Mouse (Mus musculus) T-helper 2 cell (primary cell): ENCODE results near the gene Igfn1.

Experiments
- in situ Hi-C: fragments of 300-600 bp; cut with MboI, MseI; formaldehyde crosslinking; loops from one replicate; pipeline ENCODE4 v1.15.1; 2025; ENCODE audit warnings: high pct_unique_total_duplicates

The Igfn1 gene

GRCm38 (mm10) chr1:136006292-136006748 lies at the start of gene Igfn1:
Gene Igfn1 (minus strand): TSS chr1:136006342.
- in situ Hi-C loops, result loop anchor here (10.0 kb wide), 1 partner anchor 272 kb away; no protein-coding TSS in a partner anchor

GRCm38 (mm10) chr1:136055771-136056170 lies 49.6 kb upstream of the Igfn1 start:
- in situ Hi-C loops, result no loop called here

GRCm38 (mm10) chr1:136052547-136052946 lies 46.4 kb upstream of the Igfn1 start, which contains the start of gene Cacna1s:
Gene Cacna1s (plus strand): TSS chr1:136052750.
- in situ Hi-C loops, result no loop called here

- in situ Hi-C loops, result no loop called here
Observed at GRCm38 (mm10) chr1:136051465-136051864, 45.3 kb upstream of the Igfn1 start.

- in situ Hi-C loops, result no loop called here
Observed at GRCm38 (mm10) chr1:136051013-136051315, 44.8 kb upstream of the Igfn1 start.

- in situ Hi-C loops, result no loop called here
Observed at GRCm38 (mm10) chr1:136050312-136051012, 44.3 kb upstream of the Igfn1 start, which contains the start of gene Ascl5. Gene Ascl5 (plus strand): TSS chr1:136050804.

GRCm38 (mm10) chr1:136047894-136048293 lies 41.8 kb upstream of the Igfn1 start:
- in situ Hi-C loops, result loop anchor here (5.0 to 10.0 kb wide), 2 partner anchors 57 to 419 kb away; partner anchors contain the start of gene Kif14

GRCm38 (mm10) chr1:136047432-136047831 lies 41.3 kb upstream of the Igfn1 start:
- in situ Hi-C loops, result loop anchor here (5.0 to 10.0 kb wide), 2 partner anchors 57 to 420 kb away; partner anchors contain the start of gene Kif14

GRCm38 (mm10) chr1:136045774-136046173 lies 39.6 kb upstream of the Igfn1 start:
- in situ Hi-C loops, result loop anchor here (5.0 to 10.0 kb wide), 2 partner anchors 59 to 422 kb away; partner anchors contain the start of gene Kif14

GRCm38 (mm10) chr1:136040874-136041273 lies 34.7 kb upstream of the Igfn1 start:
- in situ Hi-C loops, result loop anchor here (10.0 kb wide), 1 partner anchor 64 kb away; no protein-coding TSS in a partner anchor

GRCm38 (mm10) chr1:136040452-136040851 lies 34.3 kb upstream of the Igfn1 start:
- in situ Hi-C loops, result loop anchor here (10.0 kb wide), 1 partner anchor 64 kb away; no protein-coding TSS in a partner anchor

- in situ Hi-C loops, result no loop called here
Observed at GRCm38 (mm10) chr1:136038746-136039538, 32.8 kb upstream of the Igfn1 start.

GRCm38 (mm10) chr1:136032961-136033360 lies 26.8 kb upstream of the Igfn1 start:
- in situ Hi-C loops, result no loop called here

GRCm38 (mm10) chr1:136031697-136032096 lies 25.6 kb upstream of the Igfn1 start:
- in situ Hi-C loops, result no loop called here

GRCm38 (mm10) chr1:136030201-136030600 lies 24.1 kb upstream of the Igfn1 start:
- in situ Hi-C loops, result no loop called here

- in situ Hi-C loops, result no loop called here
Observed at GRCm38 (mm10) chr1:136018390-136019189, 12.4 kb upstream of the Igfn1 start.

GRCm38 (mm10) chr1:136017907-136018313 lies 11.8 kb upstream of the Igfn1 start:
- in situ Hi-C loops, result no loop called here

GRCm38 (mm10) chr1:136017307-136017706 lies 11.2 kb upstream of the Igfn1 start:
- in situ Hi-C loops, result no loop called here

- in situ Hi-C loops, result no loop called here
Observed at GRCm38 (mm10) chr1:136014796-136015502, 8.8 kb upstream of the Igfn1 start.

GRCm38 (mm10) chr1:136013513-136013912 lies 7.4 kb upstream of the Igfn1 start:
- in situ Hi-C loops, result no loop called here

GRCm38 (mm10) chr1:136010247-136010646 lies 4.1 kb upstream of the Igfn1 start:
- in situ Hi-C loops, result no loop called here
